Mouse (Mus musculus) urinary bladder, postnatal 14 days (tissue): Measurements from ENCODE around the gene Tmem35b.
A peak's percentile ranks its signal among the peaks of the same experiment; 100 is the strongest.
"Not testable (repeated sequence)": the region's sequence is repeated elsewhere in the genome, so short reads cannot be mapped to it uniquely, and the experiment has no call there.

ENCODE experiments used
- DNase-seq: peaks from one replicate; pipeline ENCODE4 v3.0.0; 2021; ENCODE audit warnings: low spot score

Tmem35b gene

GRCm38 (mm10) chr4:127123391-127123790 is at the start of gene Tmem35b:
Gene Tmem35b (plus strand): TSS chr4:127123691.
- DNase-seq, result no peak

GRCm38 (mm10) chr4:127074915-127075314 is 48.6 kb upstream of the Tmem35b start:
- no peak for DNase-seq

GRCm38 (mm10) chr4:127076875-127077548 is 46.5 kb upstream of the Tmem35b start, which contains the start of gene Zmym6:
Gene Zmym6 (plus strand): TSS chr4:127077383.
- peak; percentile 96 for DNase-seq

GRCm38 (mm10) chr4:127080806-127081205 is 42.7 kb upstream of the Tmem35b start:
- no peak for DNase-seq

DNA sequence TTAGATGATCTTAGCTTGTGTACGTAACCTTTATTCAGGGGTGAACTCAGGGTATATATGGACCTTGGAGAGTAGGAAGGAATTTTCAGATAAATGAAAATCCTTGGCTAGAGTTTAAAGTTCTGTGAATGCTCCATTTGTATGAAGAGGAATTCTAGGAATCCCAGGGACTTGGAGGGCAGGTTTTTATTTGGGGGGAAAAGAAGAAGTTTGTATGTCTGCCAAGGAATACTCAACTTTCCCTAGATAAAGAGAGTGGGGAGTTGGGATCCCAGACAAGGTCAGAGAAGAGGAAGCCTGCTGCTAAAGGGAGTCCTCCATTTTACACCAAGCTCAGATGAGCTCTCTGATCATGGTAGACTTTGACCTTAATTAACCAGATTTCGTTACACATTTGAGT is 40.4 kb upstream of the Tmem35b start:
- DNase-seq, result no peak

DNA sequence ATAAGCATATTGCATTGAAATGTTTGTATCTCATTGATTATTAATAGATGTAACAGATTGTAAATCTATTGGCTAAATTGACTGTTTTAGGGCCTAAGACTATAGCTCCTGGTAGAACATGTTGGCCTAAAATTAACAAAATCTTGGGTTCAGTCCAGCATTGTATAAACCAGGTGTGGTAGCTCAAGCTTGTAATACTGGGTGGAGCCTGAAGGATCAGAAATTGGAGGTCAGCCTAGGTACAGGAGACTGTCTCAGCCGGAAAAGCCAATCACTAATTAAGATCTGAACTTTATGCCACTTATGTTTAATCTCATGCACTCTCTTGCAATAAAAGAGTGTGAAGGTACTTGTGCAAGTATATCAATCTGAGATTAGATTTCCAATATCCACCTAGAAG is 37.7 kb upstream of the Tmem35b start:
- DNase-seq, result no peak

DNA sequence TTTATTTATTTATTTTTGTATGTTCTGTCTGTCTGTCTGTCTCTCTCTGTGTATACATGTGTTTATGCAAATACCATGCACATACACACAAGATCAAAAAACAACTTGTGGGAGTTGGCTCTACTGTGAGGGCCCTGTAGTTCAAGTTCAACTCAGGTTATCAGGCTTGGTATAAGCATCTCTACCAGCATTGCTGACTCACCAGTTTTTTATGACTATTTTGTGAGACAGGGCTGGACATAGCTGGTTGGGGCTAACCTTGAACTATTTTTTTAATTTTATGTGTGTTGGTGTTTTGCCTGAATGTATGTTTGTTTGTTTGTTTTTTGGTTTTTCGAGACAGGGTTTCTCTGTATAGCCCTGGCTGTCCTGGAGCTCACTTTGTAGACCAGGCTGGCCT is 32.3 kb upstream of the Tmem35b start:
- no peak for DNase-seq

GRCm38 (mm10) chr4:127095090-127095489 is 28.4 kb upstream of the Tmem35b start:
- DNase-seq, result no peak

DNA sequence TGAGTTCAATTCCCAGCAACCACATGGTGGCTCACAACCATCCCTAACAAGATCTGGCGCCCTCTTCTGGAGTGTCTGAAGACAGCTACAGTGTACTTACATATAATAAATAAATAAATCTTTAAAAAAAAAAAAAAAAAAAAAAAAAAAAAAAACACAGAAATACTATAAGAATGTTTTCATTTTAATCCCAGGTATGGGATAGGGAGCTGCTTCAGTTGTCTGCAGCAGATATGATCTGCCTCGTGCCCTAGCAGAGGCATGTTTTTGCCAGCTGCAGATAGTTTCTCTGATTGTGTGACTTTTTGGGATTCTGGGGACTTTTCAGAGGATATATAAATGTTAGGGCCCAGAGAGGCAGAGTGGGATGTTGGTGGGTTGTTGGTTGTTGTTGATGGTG is 23.9 kb upstream of the Tmem35b start:
- DNase-seq, result not testable (repeated sequence)

DNA sequence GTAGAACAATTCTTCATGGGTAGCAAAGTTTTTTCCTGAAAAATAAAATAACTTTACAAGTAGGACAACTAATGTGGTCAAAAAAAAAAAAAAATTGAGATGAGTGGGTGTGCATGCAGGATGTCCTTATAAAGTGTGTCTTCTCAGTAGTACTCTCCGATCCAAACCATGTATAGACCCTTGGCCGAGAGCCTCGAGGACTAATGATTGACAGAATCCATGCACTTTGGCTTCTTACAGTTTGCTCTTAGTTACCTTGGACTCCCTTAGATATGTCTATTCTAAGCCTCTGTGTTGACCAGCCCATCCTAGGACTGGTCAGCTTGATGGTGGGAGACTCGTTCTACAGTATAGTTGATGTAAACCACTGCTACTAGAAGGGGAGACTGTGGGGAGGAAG is 15.9 kb upstream of the Tmem35b start:
- DNase-seq, result no peak

DNA sequence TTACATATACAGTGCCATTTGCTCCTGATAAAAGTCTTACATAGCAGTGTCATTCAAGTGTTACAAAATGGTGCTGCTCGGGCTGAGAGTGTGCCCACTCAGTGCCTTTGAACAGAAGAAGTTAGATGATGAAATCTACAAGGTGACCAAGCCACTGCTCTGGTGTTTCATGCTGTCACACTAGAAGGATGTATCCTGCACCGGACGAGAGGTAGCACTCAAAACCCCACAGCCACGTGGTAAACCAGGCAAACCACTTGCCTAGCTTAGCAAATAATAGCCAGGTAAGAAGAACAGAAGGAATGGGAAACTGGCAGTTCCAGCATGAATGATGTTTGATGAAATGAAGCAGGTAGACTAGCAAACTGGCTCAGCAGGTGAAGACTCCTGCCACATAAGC is 12.9 kb upstream of the Tmem35b start:
- no peak for DNase-seq

DNA sequence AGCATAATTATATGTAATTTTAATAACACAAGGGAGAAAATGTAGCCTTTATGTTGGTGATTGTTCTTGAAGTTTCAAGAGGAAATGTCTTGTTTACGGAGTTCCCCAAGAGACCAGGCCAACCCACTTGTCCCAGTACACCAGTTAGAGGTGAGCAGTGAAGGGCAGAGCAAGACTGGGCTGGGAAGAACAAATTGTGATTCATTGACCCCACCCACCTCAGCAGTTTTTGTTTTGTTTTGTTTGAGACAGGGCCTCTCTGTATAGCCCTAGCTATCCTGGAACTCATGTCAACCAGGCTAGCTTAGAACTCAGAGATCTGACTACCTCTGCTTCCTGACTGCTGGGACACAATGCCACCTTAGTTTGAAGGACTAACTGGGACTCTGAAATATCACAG is 840 bp downstream of the Tmem35b start:
- DNase-seq, result no peak

- peak; percentile 93 for DNase-seq
These were observed 2.5 kb downstream of the Tmem35b start for GRCm38 (mm10) chr4:127125834-127126463.

DNA sequence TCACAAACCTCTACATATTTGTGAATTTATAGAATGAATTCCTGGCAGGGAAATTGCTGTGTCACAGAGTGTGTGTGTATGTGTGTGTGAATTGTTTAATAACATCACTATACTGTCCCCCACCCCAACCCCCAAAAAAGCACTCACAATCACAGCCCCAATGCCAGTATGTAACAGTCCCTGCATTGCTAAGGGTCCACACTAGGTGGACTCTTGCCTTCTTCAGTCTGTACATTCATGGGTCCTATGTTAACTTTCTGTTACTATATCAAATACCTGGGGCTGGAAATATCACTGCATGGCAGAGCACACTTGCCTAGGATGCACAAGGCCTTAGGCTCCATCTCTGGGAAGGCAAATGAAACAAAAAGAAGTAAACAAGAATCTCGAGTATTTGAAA is 11.2 kb downstream of the Tmem35b start:
- no peak for DNase-seq

GRCm38 (mm10) chr4:127137591-127137990 is 14.1 kb downstream of the Tmem35b start:
- DNase-seq, result no peak

- DNase-seq, result no peak
These were observed 15.0 kb downstream of the Tmem35b start for GRCm38 (mm10) chr4:127138486-127138885.

DNA sequence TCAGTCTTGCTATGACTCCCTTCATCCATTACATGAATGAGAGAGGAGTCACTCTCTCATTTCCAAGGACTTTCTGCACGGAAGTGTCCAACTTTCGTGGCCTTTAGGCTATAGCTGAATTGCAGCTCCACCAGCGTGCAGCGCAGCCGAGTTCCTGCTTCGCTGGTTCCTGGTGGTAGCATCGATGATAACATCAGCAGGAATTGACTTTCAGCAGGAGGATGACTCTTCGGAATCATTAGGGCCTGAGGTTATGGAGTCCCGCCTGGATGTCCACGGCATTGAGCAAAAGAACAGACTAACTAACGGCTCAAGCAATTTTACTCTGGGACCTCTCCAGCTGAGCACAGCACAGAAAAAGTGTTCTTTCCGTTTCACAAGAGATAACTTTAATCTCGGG is 26.5 kb downstream of the Tmem35b start:
- DNase-seq, result no peak

DNA sequence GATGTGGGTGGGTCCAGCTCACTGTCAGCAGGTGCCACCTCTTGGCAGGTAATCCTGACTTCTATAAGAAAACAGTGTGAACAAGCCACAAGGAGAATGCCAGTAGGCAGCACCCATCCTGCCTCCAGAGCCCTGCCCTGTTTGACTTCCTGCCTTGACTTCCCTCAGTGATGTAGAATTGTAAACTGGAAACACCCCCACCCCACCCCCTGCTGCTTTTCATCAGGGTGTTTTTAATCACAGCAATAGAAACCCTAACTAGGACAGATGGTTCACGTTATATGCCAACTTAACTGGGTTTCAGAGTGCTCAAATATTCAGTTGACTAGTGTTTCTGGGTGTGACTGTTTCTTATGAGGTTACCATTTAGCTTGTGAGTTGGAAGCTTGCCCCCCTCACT is 29.9 kb downstream of the Tmem35b start:
- no peak for DNase-seq

- DNase-seq, result no peak
These were observed 32.3 kb downstream of the Tmem35b start for GRCm38 (mm10) chr4:127155757-127156156.

- no peak for DNase-seq
These were observed 34.3 kb downstream of the Tmem35b start for GRCm38 (mm10) chr4:127157746-127158145.

DNA sequence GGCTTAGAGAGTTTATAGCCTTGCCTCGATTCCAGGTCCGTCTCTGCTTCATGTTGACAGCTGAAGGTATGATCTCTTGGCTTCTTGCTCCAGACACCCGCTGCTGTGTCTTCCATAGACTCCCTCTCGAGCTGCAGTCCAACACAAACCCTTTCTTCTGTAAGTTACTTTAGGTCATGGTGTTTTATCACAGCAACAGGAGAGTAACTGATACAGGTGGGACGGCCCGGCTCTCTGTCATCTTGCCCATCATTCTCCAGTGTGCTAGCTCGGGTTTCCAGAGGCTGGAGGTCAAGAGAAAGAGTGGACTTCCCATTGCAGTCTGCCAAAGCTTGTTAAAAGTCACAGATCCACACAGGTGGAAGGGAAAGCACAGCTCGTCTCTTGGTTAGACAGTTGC is 40.4 kb downstream of the Tmem35b start:
- no peak for DNase-seq

DNA sequence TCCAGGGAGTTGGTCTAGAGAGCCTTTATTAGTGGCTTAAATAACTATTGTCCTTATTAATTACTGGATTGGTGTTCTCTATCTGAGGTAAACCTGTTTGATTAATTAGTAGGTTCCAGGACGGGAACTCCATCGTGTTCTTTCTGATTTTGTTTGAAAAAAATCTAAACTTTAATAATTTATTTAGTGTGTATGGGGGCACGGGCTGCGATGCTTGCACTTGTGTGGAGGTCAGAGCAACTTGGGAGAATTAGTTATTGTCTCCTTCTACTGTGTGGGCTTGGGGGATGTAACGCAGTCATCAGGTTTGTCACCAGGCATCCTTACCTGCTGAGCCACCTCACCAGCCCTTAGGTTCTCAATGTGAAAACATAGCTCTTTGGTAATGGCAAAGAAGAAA is 43.6 kb downstream of the Tmem35b start:
- DNase-seq, result no peak

- no peak for DNase-seq
These were observed 44.2 kb downstream of the Tmem35b start for GRCm38 (mm10) chr4:127167731-127168130.
